In the genomic region with DNA sequence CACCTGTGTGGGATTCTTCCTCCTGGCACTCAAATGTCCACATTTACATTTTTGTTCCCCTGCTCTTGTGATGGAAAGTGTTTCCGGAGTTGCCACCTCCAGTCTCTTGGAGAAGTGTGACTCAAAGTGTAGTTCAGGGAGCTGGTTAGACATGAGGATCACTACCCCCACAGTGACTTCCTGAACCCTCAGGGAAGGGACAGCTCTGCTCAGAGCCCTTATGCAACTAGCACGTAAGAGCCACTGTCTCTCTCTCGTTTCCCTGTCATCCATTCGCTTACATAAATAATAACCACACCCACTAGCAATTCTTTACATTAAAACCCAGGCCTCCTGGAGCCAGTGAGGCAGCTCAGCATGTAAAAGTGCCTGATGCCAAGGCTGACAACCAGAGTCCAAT, we compare ENCODE assay signal across 24 mouse cellular contexts. TPM values are rescaled to one million over a fixed set of nuclear protein-coding genes. Genes with fewer than 3 reads are reported as not detected.
"Had no signal": no experiment of that assay in that cellular context is flagged by ENCODE, and none has a peak within 500 bp of the region (broad histone marks: within the 10 kb centered on the region; RNA-seq: fewer than 3 reads in every experiment).

No protein-coding gene starts in this region.

- ATAC-seq: forebrain, embryonic 13.5 days; forebrain, embryonic 14.5 days; forebrain, embryonic 15.5 days; forebrain, embryonic 16.5 days; forebrain, postnatal 0 days had no signal

- DNase-seq: cerebellum, adult 18-20 months; cerebellum, adult 2 months; cerebellum, adult 8-10 months; cerebellum, adult 9-10 months; cerebellum, adult 9-11 months; cerebellum, postnatal 10 days; cerebellum, postnatal 14 days; cerebellum, postnatal 25 days; cerebellum, postnatal 36 days; embryo, embryonic 11 days; forebrain, postnatal 0 days; gastrocnemius, adult 2 months; gastrocnemius, postnatal 10 days; gastrocnemius, postnatal 14 days; gastrocnemius, postnatal 25 days; gastrocnemius, postnatal 36 days; heart, adult 11 months; heart, adult 18-20 months; heart, adult 2 months had no signal

RNA-seq across cellular contexts. Expression of a gene that starts 41.2 kb away (rescaled TPM):
- total RNA-seq: gastrocnemius, adult 18-20 months; gastrocnemius, postnatal 25 days; gastrocnemius, postnatal 36 days had no signal
